Mouse (Mus musculus) small intestine, adult 2 months (tissue): ENCODE measurements around the gene Riiad1.

Experiments used
- CTCF ChIP-seq: fragments of 200-500 bp; IDR thresholded peaks from 2 replicates; pipeline ENCODE4 v1.5.1; 2012; ENCODE audit warnings: low read depth, mild to moderate bottlenecking, control low read depth, inconsistent platforms, low read length, moderate library complexity, mixed read lengths; ENCODE audit not compliant: insufficient replicate concordance, insufficient read length; ENCODE audit errors: extremely low read depth
- POLR2A ChIP-seq: fragments of 200-500 bp; IDR thresholded peaks from 2 replicates; pipeline ENCODE4 v1.6.1; 2012; ENCODE audit warnings: low read depth, mild to moderate bottlenecking, control low read depth, inconsistent platforms, low read length, moderate library complexity

DNA sequence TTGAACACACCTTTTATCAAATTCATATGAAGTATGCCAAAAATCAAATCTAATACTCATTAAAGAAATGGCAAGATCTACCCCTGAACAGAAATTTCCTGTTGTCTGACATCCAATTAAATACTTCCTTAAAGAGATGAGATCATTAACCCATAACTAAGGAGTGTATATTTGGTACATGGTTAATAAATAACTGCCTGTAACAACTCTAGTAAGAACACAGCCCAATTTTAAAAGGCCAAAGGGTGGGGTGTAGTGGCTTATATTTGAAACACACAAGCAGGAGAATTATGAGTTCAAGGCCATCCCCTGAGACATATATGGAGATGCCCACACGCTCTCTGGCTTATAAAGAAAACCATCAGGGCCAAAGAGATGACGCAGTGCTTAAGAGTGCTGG, 30.8 kb downstream of the Riiad1 start:
- TF ChIP-seq CTCF (no peak), POLR2A (no peak)
